ENCODE assay signal across 11 mouse cellular contexts in the genomic region with DNA sequence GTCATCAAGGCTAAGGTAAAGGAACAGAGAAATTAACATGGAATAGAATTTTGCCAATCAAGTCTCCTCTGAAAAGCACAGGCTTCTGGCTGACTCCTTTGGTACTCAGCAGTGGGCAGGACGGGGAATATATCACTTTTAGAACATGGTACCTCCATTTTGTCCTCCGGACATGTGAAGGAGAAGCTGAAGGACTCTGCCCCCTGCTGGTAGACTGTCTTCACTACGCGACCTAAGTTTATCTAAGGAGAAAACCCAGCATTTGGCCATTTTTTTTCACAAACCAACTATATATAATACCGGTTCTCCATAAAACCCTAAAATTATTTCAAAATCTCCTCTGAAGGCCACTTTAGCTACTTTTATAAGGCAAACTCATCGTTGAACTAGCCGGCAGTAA. TPM values are rescaled to one million over a fixed set of nuclear protein-coding genes. Genes with fewer than 3 reads are reported as not detected.
DNase-seq lines count a peak whose midpoint lies in the region; ATAC-seq and TF ChIP-seq lines count a peak whose summit lies in the region.
"Had no signal": no experiment of that assay in that cellular context is flagged by ENCODE, and none has a peak within 500 bp of the region (broad histone marks: within the 10 kb centered on the region; RNA-seq: fewer than 3 reads in every experiment).

No protein-coding gene starts in this region.

- H3K36me3 ChIP-seq in kidney, adult 2 months (ENCODE audit: control insufficient read depth, insufficient read depth, low read length): no peaks in the 10 kb centered on the region
- no peaks in the 10 kb centered on the region for H3K36me3 ChIP-seq in ES-E14 (ENCODE audit: control insufficient read depth, insufficient read depth, low read length, poor library complexity, severe bottlenecking)
- no peaks in the 10 kb centered on the region for H3K36me3 ChIP-seq in hindbrain, postnatal 0 days (ENCODE audit: insufficient read depth, low read length)
- no peaks in the 10 kb centered on the region for H3K36me3 ChIP-seq in kidney, embryonic 15.5 days

- no peak overlapping the region for H3K27ac ChIP-seq in kidney, adult 2 months (ENCODE audit: insufficient read depth, low read depth, low read length)
- H3K27ac ChIP-seq in ES-E14 (ENCODE audit: insufficient read depth, low read depth, low read length, poor library complexity, severe bottlenecking): no peak overlapping the region
- no peak overlapping the region for H3K27ac ChIP-seq in hindbrain, postnatal 0 days
- no peak overlapping the region for H3K27ac ChIP-seq in kidney, embryonic 15.5 days

- H3K4me2 ChIP-seq in hindbrain, postnatal 0 days (ENCODE audit: low read depth, low read length): no peak overlapping the region
- H3K4me2 ChIP-seq in kidney, embryonic 15.5 days: no peak overlapping the region

- no peak for ATAC-seq in hindbrain, postnatal 0 days
- ATAC-seq in kidney, embryonic 15.5 days (replicated peaks; ENCODE audit: low FRiP score): no peak

- H3K27me3 ChIP-seq in kidney, adult 2 months (replicated peaks; ENCODE audit: control insufficient read depth, insufficient read depth, low read length): no peaks in the 10 kb centered on the region
- no peaks in the 10 kb centered on the region for H3K27me3 ChIP-seq in hindbrain, postnatal 0 days (ENCODE audit: insufficient read depth, low read length)
- no peaks in the 10 kb centered on the region for H3K27me3 ChIP-seq in kidney, embryonic 15.5 days

- 0 out of 2 replicates have a peak, but pooled peaks have one; percentile 21 for TF ChIP-seq CTCF in kidney, adult 2 months (conservative IDR thresholded peaks at IDR 0.05; ENCODE audit: insufficient read depth, insufficient read length, low read depth, low read length)
- peak; percentile 30; the same call in 1 of the 2 replicates for TF ChIP-seq CTCF in hindbrain, postnatal 0 days (IDR thresholded peaks at IDR 0.05; ENCODE audit: low read depth)

- H3K4me3 ChIP-seq in kidney, adult 2 months (ENCODE audit: insufficient read depth, low read depth, low read length): no peak overlapping the region
- no peak overlapping the region for H3K4me3 ChIP-seq in ES-E14 (ENCODE audit: insufficient read depth in 1 of 2, low read depth in 1 of 2, low read length in 2 of 2, poor library complexity in 1 of 2, severe bottlenecking in 1 of 2)
- H3K4me3 ChIP-seq in hindbrain, postnatal 0 days (ENCODE audit: low read length): no peak overlapping the region
- H3K4me3 ChIP-seq in kidney, embryonic 15.5 days (replicated peaks): no peak overlapping the region

- no peaks in the 10 kb centered on the region for H3K9me3 ChIP-seq in ES-E14 (ENCODE audit: control insufficient read depth, insufficient read depth, low read depth, low read length)
- H3K9me3 ChIP-seq in hindbrain, postnatal 0 days (ENCODE audit: low read length): no peaks in the 10 kb centered on the region
- no peaks in the 10 kb centered on the region for H3K9me3 ChIP-seq in kidney, embryonic 15.5 days (replicated peaks)

- peak; percentile 4 for DNase-seq in kidney, adult 2 months
- no peak for DNase-seq in kidney, adult 11 months
- DNase-seq in 416B (ENCODE audit: low read depth): peak; percentile 45
- DNase-seq in ES-E14 (ENCODE audit: low read depth, low spot score): peak; percentile 59
- DNase-seq in hindbrain, postnatal 0 days (ENCODE audit: low spot score): peak; percentile 9
- no peak for DNase-seq in frontal cortex, postnatal 10 days (ENCODE audit: low spot score in 2 of 2)
- no peak for DNase-seq in yolk sac, embryonic 10.5 days (ENCODE audit: low spot score)
- DNase-seq: heart, postnatal 14 days had no signal

- no peak for TF ChIP-seq POLR2A in kidney, adult 2 months (IDR thresholded peaks at IDR 0.05; ENCODE audit: low read depth, low read length)

- 63% methylated on average over 7 of the region's 7 CpGs for whole genome bisulfite sequencing in kidney, adult 2 months
- WGBS in hindbrain, postnatal 0 days: 80% methylated on average over 7 of the region's 7 CpGs
- WGBS in kidney, embryonic 15.5 days: 76% methylated on average over 7 of the region's 7 CpGs

- H3K9ac ChIP-seq in ES-E14 (ENCODE audit: insufficient read depth, low read depth, low read length, poor library complexity, severe bottlenecking): no peak overlapping the region
- H3K9ac ChIP-seq in hindbrain, postnatal 0 days (replicated peaks; ENCODE audit: low read length): no peak overlapping the region
- no peak overlapping the region for H3K9ac ChIP-seq in kidney, embryonic 15.5 days

- in situ Hi-C loops in ES-E14 (cut with MboI; ENCODE audit: low sequenced_read_pairs in 2 of 2, unreplicated experiment in 2 of 2): no loop called here

- H3K4me1 ChIP-seq in kidney, adult 2 months (ENCODE audit: control insufficient read depth, insufficient read depth, low read length): no peaks in the 10 kb centered on the region
- H3K4me1 ChIP-seq in ES-E14 (ENCODE audit: control insufficient read depth in 2 of 2, insufficient read depth in 2 of 2, low read length in 2 of 2, poor library complexity in 1 of 2): no peaks in the 10 kb centered on the region
- no peaks in the 10 kb centered on the region for H3K4me1 ChIP-seq in hindbrain, postnatal 0 days (ENCODE audit: insufficient read depth, low read length)
- no peaks in the 10 kb centered on the region for H3K4me1 ChIP-seq in kidney, embryonic 15.5 days

TF ChIP-seq in ES-E14, 5 proteins besides CTCF, POLR2A, EP300 and RAD21:
- TF ChIP-seq MAFK (IDR thresholded peaks at IDR 0.05; ENCODE audit: insufficient read depth, low read depth, low read length): no peak
- no peak for TF ChIP-seq CHD2 (IDR thresholded peaks at IDR 0.05; ENCODE audit: low read depth, low read length)

RNA-seq across cellular contexts. Expression of a gene that starts 6.2 kb away (rescaled TPM):
- not detected in 2 replicates for polyA plus RNA-seq in kidney, adult 2 months (2012; rRNA removed)
- not detected in 2 replicates for total RNA-seq in ES-E14 (2012; rRNA removed)
- total RNA-seq in hindbrain, postnatal 0 days (2014; rRNA removed): not detected in 2 replicates
- not detected in 2 replicates for polyA plus RNA-seq in hindbrain, postnatal 0 days (2015; fragmentation: Nextera tagmentation; extraction: Ambion mirVana)
- not detected in 2 replicates for polyA plus RNA-seq in kidney, embryonic 15.5 days (2015; fragmentation: Nextera tagmentation; extraction: Ambion mirVana)
- total RNA-seq: adrenal gland, postnatal 36 days; heart, postnatal 14 days; megakaryocyte-erythroid progenitor cell, adult 5-6 weeks had no signal

RNA-seq across cellular contexts. Expression of a gene that starts 24.4 kb away (rescaled TPM):
- not detected in 2 replicates for polyA plus RNA-seq in kidney, adult 2 months (2012; rRNA removed)
- total RNA-seq in ES-E14 (2012; rRNA removed): not detected in 2 replicates
- total RNA-seq in hindbrain, postnatal 0 days (2014; rRNA removed): not detected in 2 replicates
- not detected in 2 replicates for polyA plus RNA-seq in hindbrain, postnatal 0 days (2015; fragmentation: Nextera tagmentation; extraction: Ambion mirVana)
- not detected in 2 replicates for polyA plus RNA-seq in kidney, embryonic 15.5 days (2015; fragmentation: Nextera tagmentation; extraction: Ambion mirVana)
- total RNA-seq: adrenal gland, postnatal 36 days; heart, postnatal 14 days; megakaryocyte-erythroid progenitor cell, adult 5-6 weeks had no signal

RNA-seq across cellular contexts. Expression of a gene that starts 42.0 kb away (rescaled TPM):
- polyA plus RNA-seq in kidney, adult 2 months (2012; rRNA removed): not detected in 2 replicates
- not detected in 2 replicates for total RNA-seq in ES-E14 (2012; rRNA removed)
- total RNA-seq in hindbrain, postnatal 0 days (2014; rRNA removed): not detected in 2 replicates
- polyA plus RNA-seq in hindbrain, postnatal 0 days (2015; fragmentation: Nextera tagmentation; extraction: Ambion mirVana): not detected in 2 replicates
- not detected in 2 replicates for polyA plus RNA-seq in kidney, embryonic 15.5 days (2015; fragmentation: Nextera tagmentation; extraction: Ambion mirVana)
- total RNA-seq: adrenal gland, postnatal 36 days; heart, postnatal 14 days; megakaryocyte-erythroid progenitor cell, adult 5-6 weeks had no signal

RNA-seq across cellular contexts. Expression of a gene that starts 53.4 kb away (rescaled TPM):
- polyA plus RNA-seq in kidney, adult 2 months (2012; rRNA removed): not detected in 2 replicates
- not detected in 2 replicates for total RNA-seq in ES-E14 (2012; rRNA removed)
- total RNA-seq in hindbrain, postnatal 0 days (2014; rRNA removed): not detected in 2 replicates
- not detected in 2 replicates for polyA plus RNA-seq in hindbrain, postnatal 0 days (2015; fragmentation: Nextera tagmentation; extraction: Ambion mirVana)
- polyA plus RNA-seq in kidney, embryonic 15.5 days (2015; fragmentation: Nextera tagmentation; extraction: Ambion mirVana): not detected in 2 replicates
- total RNA-seq: adrenal gland, postnatal 36 days; heart, postnatal 14 days; megakaryocyte-erythroid progenitor cell, adult 5-6 weeks had no signal

Comparison
In these comparisons a context has a peak if more than half of its experiments do, and no peak if none do; other contexts are left out.
1. DNase-seq: peak in kidney, adult 2 months (single experiment), 416B (single experiment), ES-E14 (single experiment) and hindbrain, postnatal 0 days (single experiment); none in kidney, adult 11 months (single experiment), frontal cortex, postnatal 10 days (0 of 2) and yolk sac, embryonic 10.5 days (single experiment).